Mouse (Mus musculus) heart, embryonic 13.5 days (tissue): ENCODE results near the gene Gm10662. TPM values are rescaled to one million over a fixed set of nuclear protein-coding genes. Genes with fewer than 3 reads are reported as not detected.
"Not testable (repeated sequence)": the region's sequence is repeated elsewhere in the genome, so short reads cannot be mapped to it uniquely, and the experiment has no call there.

Experiments
- ATAC-seq: fragments of 200-750 bp; cut with Nextera tagmentation; 2 replicates; pipeline ENCODE4 v1.8.0; 2017; ENCODE audit warnings: moderate TSS enrichment; ENCODE audit not compliant: insufficient number of reproducible peaks, low FRiP score, low TSS enrichment; ENCODE audit errors: extremely low read depth
- H3K27ac ChIP-seq: fragments of 300-500 bp; sonication (generic); replicated peaks from 2 replicates; pipeline ENCODE4 v1.5.1; 2015; ENCODE audit warnings: moderate library complexity, mild to moderate bottlenecking, inconsistent platforms
- H3K27me3 ChIP-seq: fragments of 300-500 bp; sonication (generic); replicated peaks from 2 replicates; pipeline ENCODE4 v1.6.1; 2015; ENCODE audit warnings: mild to moderate bottlenecking, inconsistent platforms
- H3K36me3 ChIP-seq: fragments of 300-500 bp; sonication (generic); 2 replicates; pipeline ENCODE4 v1.6.1; 2015; ENCODE audit warnings: mild to moderate bottlenecking, inconsistent platforms
- H3K4me1 ChIP-seq: fragments of 300-500 bp; sonication (generic); 2 replicates; pipeline ENCODE4 v1.6.1; 2015; ENCODE audit warnings: inconsistent platforms
- H3K4me2 ChIP-seq: fragments of 300-500 bp; sonication (generic); 2 replicates; pipeline ENCODE4 v1.6.1; 2015; ENCODE audit warnings: inconsistent platforms, mild to moderate bottlenecking, moderate library complexity
- H3K4me3 ChIP-seq: fragments of 300-500 bp; sonication (generic); 2 replicates; pipeline ENCODE4 v1.5.1; 2015; ENCODE audit warnings: moderate library complexity, mild to moderate bottlenecking, inconsistent platforms
- H3K9ac ChIP-seq: fragments of 300-500 bp; sonication (generic); 2 replicates; pipeline ENCODE4 v1.6.1; 2015; ENCODE audit warnings: inconsistent platforms, mild to moderate bottlenecking, moderate library complexity
- H3K9me3 ChIP-seq: fragments of 300-500 bp; sonication (generic); 2 replicates; pipeline ENCODE4 v1.6.1; 2016; ENCODE audit warnings: inconsistent platforms
- WGBS: fragments of 180-500 bp; shearing (Covaris S2); methylation state at CpG from one replicate; pipeline ENCODE4 v1.1.7; 2015; ENCODE audit warnings: mixed read lengths; 5-methylcytosine and 5-hydroxymethylcytosine counted together
- polyA plus RNA-seq: library from polyadenylated mRNA; unstranded; fragments of >200 nt; fragmentation: Nextera tagmentation; extraction: Ambion mirVana; gene quantifications from 2 replicates; pipeline ENCODE4 v1.2.1, GENCODE M21; 2015

Gm10662 gene
- polyA plus RNA-seq: not detected in 2 replicates

DNA sequence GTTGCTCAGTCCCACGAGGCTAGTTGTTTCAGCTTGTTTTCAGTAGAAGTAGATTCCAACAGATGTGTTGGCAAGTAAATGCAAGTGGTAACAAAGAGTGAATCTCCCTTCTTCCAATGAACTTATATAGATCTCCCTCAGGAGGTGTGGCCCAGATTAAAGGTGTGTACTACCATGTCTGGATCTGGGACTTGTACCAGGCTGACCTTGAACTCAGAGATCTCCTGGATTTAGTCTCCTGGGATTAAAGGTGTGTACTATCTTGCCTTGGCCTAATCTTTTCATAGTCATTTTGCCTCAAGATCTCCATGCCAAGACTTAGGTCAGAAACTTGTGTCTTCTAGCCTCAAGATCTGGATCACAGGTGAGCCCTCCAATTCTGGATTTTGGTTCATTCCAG lies at the start of gene Gm10662:
TSS of gene Gm10662 (minus strand) at position 101 of the 400 bp plus-strand sequence.
- not testable (repeated sequence) for H3K36me3 ChIP-seq, H3K9ac ChIP-seq, H3K4me3 ChIP-seq, H3K27me3 ChIP-seq, H3K27ac ChIP-seq, H3K4me2 ChIP-seq, H3K4me1 ChIP-seq, H3K9me3 ChIP-seq, ATAC-seq
- no CpG with 5 or more reads among the region's 1 CpGs for WGBS

DNA sequence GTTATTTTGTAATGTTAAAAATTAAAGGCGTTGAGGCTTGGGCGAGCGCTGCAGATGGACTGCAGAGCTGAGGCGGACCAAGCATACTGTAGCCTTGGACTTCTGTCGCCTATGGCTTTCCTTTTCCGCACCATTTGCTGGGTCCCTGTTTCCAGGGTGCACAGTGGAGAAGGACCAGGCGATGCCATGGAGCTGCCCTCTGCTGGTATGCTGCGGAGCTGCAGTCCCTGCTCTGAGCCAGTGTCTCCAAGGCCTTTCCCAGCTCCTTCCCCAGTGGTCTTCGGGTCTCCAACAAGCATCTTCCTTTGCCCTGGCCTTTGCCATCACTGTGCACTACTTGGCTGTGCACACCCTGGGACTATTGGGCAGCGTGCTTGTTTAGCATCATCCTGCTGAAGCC lies 19.2 kb upstream of the Gm10662 start:
- H3K9me3 ChIP-seq, H3K4me3 ChIP-seq, H3K9ac ChIP-seq, H3K27ac ChIP-seq, ATAC-seq, H3K27me3 ChIP-seq, H3K4me2 ChIP-seq, H3K4me1 ChIP-seq, H3K36me3 ChIP-seq: not testable (repeated sequence)
- WGBS: 73% methylated on average over 10 of the region's 10 CpGs

Other genes starting within 250 kb of the Gm10662 start
- not detected in 2 replicates for gene Gm4214, start 159.8 kb downstream of the Gm10662 start, polyA plus RNA-seq
- not detected in 2 replicates for gene Gm4216, start 124.6 kb downstream of the Gm10662 start, polyA plus RNA-seq
- gene Vmn1r163, start 88.9 kb downstream of the Gm10662 start, polyA plus RNA-seq: not detected in 2 replicates
- not detected in 2 replicates for gene Gm8720, start 77.0 kb downstream of the Gm10662 start, polyA plus RNA-seq
- not detected in 2 replicates for gene Vmn1r165, start 72.9 kb upstream of the Gm10662 start, polyA plus RNA-seq
- not detected in 2 replicates for gene Vmn1r166, start 107.2 kb upstream of the Gm10662 start, polyA plus RNA-seq
- not detected in 2 replicates for gene Gm6902, start 134.4 kb upstream of the Gm10662 start, polyA plus RNA-seq
- gene Nlrp4e, start 156.7 kb upstream of the Gm10662 start, polyA plus RNA-seq: not detected in 2 replicates
- gene Nlrp5, start 241.4 kb upstream of the Gm10662 start, polyA plus RNA-seq: not detected in 2 replicates